Mouse (Mus musculus) bone marrow macrophage, adult 2 months (primary cell): Measurements from ENCODE around the gene Apbb2.

ENCODE experiments used
- CTCF ChIP-seq: IDR thresholded peaks from 2 replicates; pipeline ENCODE4 v1.5.1; 2012; ENCODE audit warnings: low read depth, mild to moderate bottlenecking, low read length, moderate library complexity
- POLR2A ChIP-seq: IDR thresholded peaks from 2 replicates; pipeline ENCODE4 v1.6.1; 2012; ENCODE audit warnings: mild to moderate bottlenecking, low read depth, low read length, borderline replicate concordance

- TF ChIP-seq CTCF (no peak), POLR2A (no peak)
Observed at GRCm38 (mm10) chr5:66423466-66423865, 195.1 kb downstream of the Apbb2 start.
